Mouse (Mus musculus) embryonic fibroblast, embryonic 13.5 days (primary cell): Measurements from ENCODE around the gene Arntl.

Experiments used
- CTCF ChIP-seq: IDR thresholded peaks from 2 replicates; pipeline ENCODE4 v1.5.1; 2011; ENCODE audit warnings: mild to moderate bottlenecking, control low read depth, low read length, moderate library complexity, borderline replicate concordance; ENCODE audit not compliant: insufficient read depth
- POLR2A ChIP-seq: IDR thresholded peaks from 2 replicates; pipeline ENCODE4 v1.6.1; 2011; ENCODE audit warnings: low read depth, mild to moderate bottlenecking, control low read depth, low read length, moderate library complexity

GRCm38 (mm10) chr7:113260321-113261167 is 53.3 kb downstream of the Arntl start:
- TF ChIP-seq POLR2A, result no peak
- TF ChIP-seq CTCF, result no peak
